Mouse (Mus musculus): ENCODE results near the gene Ntm.

DNA sequence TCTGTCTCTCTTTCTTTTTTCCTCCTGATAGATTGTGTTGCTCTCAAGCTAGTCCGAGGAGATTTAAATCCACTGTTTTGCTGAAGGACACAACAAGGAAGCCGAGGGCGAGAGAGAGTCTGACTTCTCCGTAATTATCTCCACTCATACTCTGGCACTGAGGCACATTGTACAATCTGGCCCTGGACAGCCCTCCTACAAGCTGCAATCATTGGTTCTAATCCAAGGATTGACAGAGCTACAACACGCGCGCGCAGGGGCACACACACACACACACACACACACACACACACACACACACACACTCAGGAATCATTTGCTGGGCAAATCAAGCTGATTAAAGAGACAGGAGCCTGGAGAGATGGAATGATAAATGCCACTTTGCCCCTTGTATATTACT, at the start of gene Ntm:
- TF ChIP-seq CTCF (IDR thresholded peaks at IDR 0.05) (no peak), EP300 (IDR thresholded peaks at IDR 0.05) (no peak)
